Mouse (Mus musculus): ENCODE results near the gene Gm20795. TPM values are rescaled to one million over a fixed set of nuclear protein-coding genes. Genes with fewer than 3 reads are reported as not detected.
"Not testable (repeated sequence)": the region's sequence is repeated elsewhere in the genome, so short reads cannot be mapped to it uniquely, and the experiment has no call there.

The Gm20795 gene
- polyA plus RNA-seq (2014; fragmentation: Nextera tagmentation; extraction: Ambion mirVana): not detected in 2 replicates

DNA sequence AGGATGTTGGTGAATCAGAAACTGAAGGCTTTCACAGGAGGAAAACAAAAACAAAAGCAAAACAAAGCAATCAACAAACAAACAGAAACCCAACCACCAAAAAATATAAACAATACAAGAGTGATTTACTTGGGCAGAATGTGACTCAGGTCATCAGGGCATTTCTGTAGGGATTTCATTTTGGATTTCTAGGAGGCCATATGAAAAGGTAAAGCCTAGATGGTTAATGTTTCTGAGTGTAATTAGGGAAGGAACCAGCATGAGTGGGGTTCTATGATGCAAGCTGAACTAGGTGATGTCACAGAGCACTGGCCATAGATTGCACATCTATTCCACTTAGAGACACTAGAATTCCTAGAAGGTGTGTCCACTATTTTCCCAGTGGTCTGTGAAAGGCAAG is at the start of gene Gm20795:
TSS of gene Gm20795 (plus strand) at position 301 of the 400 bp plus-strand sequence.
- ATAC-seq (ENCODE audit: low FRiP score, low TSS enrichment); H3K27me3 ChIP-seq (ENCODE audit: control insufficient read depth, insufficient read depth, low read length); H3K4me3 ChIP-seq (ENCODE audit: low read length); H3K9me3 ChIP-seq (ENCODE audit: control insufficient read depth, low read length); H3K9ac ChIP-seq (ENCODE audit: low read depth, low read length); H3K4me1 ChIP-seq (ENCODE audit: control insufficient read depth, insufficient read depth, low read length); H3K4me2 ChIP-seq (replicated peaks; ENCODE audit: low read depth, low read length); H3K27ac ChIP-seq (ENCODE audit: low read depth, low read length); H3K36me3 ChIP-seq (ENCODE audit: control insufficient read depth, insufficient read depth, low read length): not testable (repeated sequence)

DNA sequence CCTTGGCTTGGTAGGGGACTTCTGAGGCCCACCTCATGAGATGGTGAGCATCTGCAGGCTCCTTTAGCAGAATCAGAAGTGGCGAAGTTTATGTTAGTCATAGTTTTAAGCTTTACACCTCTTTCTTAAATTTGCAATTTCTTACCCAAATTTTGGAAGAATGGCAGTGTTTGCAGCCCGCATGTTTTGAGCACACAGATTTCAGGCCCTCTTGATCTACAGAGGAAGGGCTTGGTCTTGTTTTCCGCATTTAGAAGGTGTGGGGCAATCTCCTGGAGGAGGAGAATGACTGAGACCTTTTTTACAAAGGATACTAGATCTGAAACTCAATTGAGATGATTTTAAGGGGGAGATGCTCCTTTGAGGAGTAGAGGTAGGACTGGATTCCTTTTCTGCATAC is 29.0 kb upstream of the Gm20795 start, which contains the start of gene Gm21797:
TSS of gene Gm21797 (minus strand) at position 101 of the 400 bp plus-strand sequence.
- WGBS: no CpG with 5 or more reads among the region's 3 CpGs
- ATAC-seq (ENCODE audit: low FRiP score, low TSS enrichment): not testable (repeated sequence)

More for the DNA sequence above, 29.0 kb upstream of the Gm20795 start, which contains the start of gene Gm21797:
- not testable (repeated sequence) for H3K27me3 ChIP-seq (ENCODE audit: control insufficient read depth, insufficient read depth, low read length); H3K27ac ChIP-seq (ENCODE audit: low read depth, low read length); H3K9me3 ChIP-seq (ENCODE audit: control insufficient read depth, low read length); H3K4me1 ChIP-seq (ENCODE audit: control insufficient read depth, insufficient read depth, low read length); H3K9ac ChIP-seq (ENCODE audit: low read depth, low read length); H3K4me2 ChIP-seq (replicated peaks; ENCODE audit: low read depth, low read length); H3K36me3 ChIP-seq (ENCODE audit: control insufficient read depth, insufficient read depth, low read length); H3K4me3 ChIP-seq (ENCODE audit: low read length)

Other genes with a start within 250 kb of the Gm20795 start
- not detected in 2 replicates for gene Gm21852, start 152.9 kb upstream of the Gm20795 start, polyA plus RNA-seq (2014; fragmentation: Nextera tagmentation; extraction: Ambion mirVana)
- gene Gm21797, start 29.1 kb upstream of the Gm20795 start, polyA plus RNA-seq (2014; fragmentation: Nextera tagmentation; extraction: Ambion mirVana): not detected in 2 replicates

Data from kidney, embryonic 14.5 days (tissue).